Mouse (Mus musculus): ENCODE data around the gene Sult2b1.

DNA sequence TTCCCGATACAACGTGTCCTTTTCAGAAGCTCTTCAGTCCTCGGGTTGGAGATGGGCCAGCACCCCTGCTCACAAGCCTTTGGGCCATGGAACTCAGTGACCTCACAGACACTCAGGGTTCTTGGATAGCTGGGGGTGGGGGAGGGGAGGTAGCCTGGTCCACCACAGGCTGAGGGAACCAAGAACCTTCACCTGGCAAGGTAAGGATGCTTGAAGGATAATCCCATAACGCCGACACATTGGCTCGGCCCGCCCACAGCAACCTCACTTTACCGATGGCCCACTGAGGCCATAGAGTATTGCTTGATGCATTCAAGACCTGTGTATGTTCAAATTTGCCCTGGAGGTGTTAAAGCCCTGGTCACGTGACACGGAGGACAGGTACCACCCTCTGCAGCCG is 58.8 kb downstream of the Sult2b1 start, which contains the start of gene Spaca4:
- TF ChIP-seq POLR2A (IDR thresholded peaks at IDR 0.05; ENCODE audit: control insufficient read depth, low read depth, low read length) (peak; percentile 79; the same call in 1 of the 2 replicates), CTCF (IDR thresholded peaks at IDR 0.05; ENCODE audit: control insufficient read depth, insufficient read depth, insufficient replicate concordance, low read depth, low read length) (no peak)
